Mouse (Mus musculus) G1E (cell line): ENCODE data around the gene Jagn1.

Source experiments
- CTCF ChIP-seq: IDR thresholded peaks from 2 replicates; pipeline ENCODE4 v1.5.1; 2012; ENCODE audit warnings: low read depth, low read length, inconsistent platforms, mixed read lengths
- TAL1 ChIP-seq: conservative IDR thresholded peaks from 2 replicates; pipeline ENCODE4 v1.6.1; 2012; ENCODE audit warnings: low read depth, low read length, inconsistent platforms, mixed read lengths

DNA sequence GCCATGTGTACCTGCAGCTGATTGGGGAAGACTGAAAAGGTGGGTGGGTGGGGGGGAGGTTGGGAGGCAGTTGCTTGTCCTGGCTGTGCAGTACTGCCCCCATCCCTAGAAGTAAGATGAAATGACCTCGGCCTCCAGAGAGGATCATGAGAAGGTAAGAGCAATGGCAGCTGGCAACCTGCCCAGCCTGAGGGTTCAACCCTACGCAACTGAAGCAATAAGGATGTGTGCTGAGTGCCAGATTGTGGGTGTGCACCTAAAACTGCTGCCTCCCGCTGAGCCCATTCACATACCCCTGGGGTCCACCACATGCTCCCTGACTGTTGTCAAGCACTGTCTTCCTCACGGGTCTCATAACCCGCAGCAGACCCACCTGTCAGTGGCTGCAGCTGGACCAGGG lies 26.0 kb upstream of the Jagn1 start:
- TF ChIP-seq CTCF, result no peak
- no peak for TF ChIP-seq TAL1
